Mouse (Mus musculus): ENCODE results near the gene Tff1. TPM values are rescaled to one million over a fixed set of nuclear protein-coding genes. Genes with fewer than 3 reads are reported as not detected.

The Tff1 gene
- not detected in 2 replicates for polyA plus RNA-seq (2015; fragmentation: Nextera tagmentation; extraction: Ambion mirVana)

DNA sequence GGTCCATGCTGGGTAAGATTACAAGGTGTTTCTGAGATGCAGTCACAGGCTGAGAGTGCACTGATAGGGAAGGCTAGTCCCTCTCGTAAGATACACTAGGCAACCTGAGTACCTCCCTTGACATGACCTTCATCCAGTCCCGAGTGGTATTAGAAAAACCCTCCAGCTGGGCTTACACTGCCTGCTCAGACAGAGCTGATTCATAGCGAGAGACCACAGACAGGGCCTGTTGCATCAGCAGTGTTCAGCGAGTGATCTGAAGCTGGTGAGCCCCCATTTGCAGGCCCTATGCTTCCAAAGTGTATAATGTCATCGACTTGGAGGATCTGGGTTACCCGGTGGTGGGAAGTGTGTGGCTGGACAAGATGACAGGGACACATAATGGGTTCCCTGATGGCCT lies at the start of gene Tff1:
Tff1 (minus strand) TSS at position 151 of the 400 bp plus-strand sequence.
- Histone ChIP-seq H3K9ac (no peak within 1 kb of the TSS), H3K27me3 (no peaks in the 10 kb centered on the region), H3K36me3 (no peaks in the 10 kb centered on the region), H3K27ac (replicated peaks) (no peak within 1 kb of the TSS), H3K4me3 (no peak within 1 kb of the TSS), H3K4me1 (replicated peaks) (no peaks in the 10 kb centered on the region), H3K4me2 (no peak within 1 kb of the TSS), H3K9me3 (no peaks in the 10 kb centered on the region)
- WGBS = 86% methylated on average over 6 of the region's 6 CpGs
- no peak for ATAC-seq (ENCODE audit: low read depth)

DNA sequence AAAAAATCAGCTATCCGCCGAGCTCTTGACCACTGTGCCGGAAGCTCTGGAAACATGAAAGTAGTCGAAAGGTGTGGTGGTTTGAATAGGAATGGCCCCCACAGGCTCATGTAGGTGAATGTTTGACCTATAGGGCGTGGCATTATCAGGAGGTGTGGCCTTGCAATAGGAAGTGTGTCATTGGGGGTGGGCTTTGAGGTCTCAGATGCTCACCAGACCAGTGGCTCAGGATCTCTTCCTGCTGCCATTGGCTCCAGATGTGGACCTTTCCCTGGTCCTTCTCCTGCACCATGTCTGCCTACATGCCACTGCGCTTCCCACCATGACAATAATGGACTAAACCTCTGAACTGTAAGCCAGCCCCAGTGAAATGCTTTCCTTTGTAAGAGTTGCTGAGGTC lies 46.8 kb upstream of the Tff1 start:
- no peak for ATAC-seq (ENCODE audit: low read depth)
- H3K36me3 ChIP-seq = no peaks in the 10 kb centered on the region
- H3K27ac ChIP-seq (replicated peaks) = no peak overlapping the region
- no peaks in the 10 kb centered on the region for H3K27me3 ChIP-seq
- H3K4me3 ChIP-seq = no peak overlapping the region
- WGBS = 83% methylated on average over 6 of the region's 6 CpGs
- H3K9me3 ChIP-seq = 0 out of 2 replicates have a peak, but pooled peaks cover 4% of the 10 kb centered on the region
- H3K9ac ChIP-seq = no peak overlapping the region
- peaks cover 6% of the 10 kb centered on the region; the same call in 1 of the 2 replicates for H3K4me1 ChIP-seq (replicated peaks)
- no peak overlapping the region for H3K4me2 ChIP-seq

GRCm38 (mm10) chr17:31210299-31210698 lies 45.2 kb upstream of the Tff1 start:
- Histone ChIP-seq H3K4me3 (no peak overlapping the region), H3K36me3 (no peaks in the 10 kb centered on the region), H3K9me3 (0 out of 2 replicates have a peak, but pooled peaks cover 4% of the 10 kb centered on the region), H3K27ac (replicated peaks) (no peak overlapping the region), H3K4me2 (no peak overlapping the region), H3K27me3 (no peaks in the 10 kb centered on the region), H3K9ac (no peak overlapping the region), H3K4me1 (replicated peaks) (no peaks in the 10 kb centered on the region)
- no peak for ATAC-seq (ENCODE audit: low read depth)
- 87% methylated on average over 7 of the region's 7 CpGs for WGBS

DNA sequence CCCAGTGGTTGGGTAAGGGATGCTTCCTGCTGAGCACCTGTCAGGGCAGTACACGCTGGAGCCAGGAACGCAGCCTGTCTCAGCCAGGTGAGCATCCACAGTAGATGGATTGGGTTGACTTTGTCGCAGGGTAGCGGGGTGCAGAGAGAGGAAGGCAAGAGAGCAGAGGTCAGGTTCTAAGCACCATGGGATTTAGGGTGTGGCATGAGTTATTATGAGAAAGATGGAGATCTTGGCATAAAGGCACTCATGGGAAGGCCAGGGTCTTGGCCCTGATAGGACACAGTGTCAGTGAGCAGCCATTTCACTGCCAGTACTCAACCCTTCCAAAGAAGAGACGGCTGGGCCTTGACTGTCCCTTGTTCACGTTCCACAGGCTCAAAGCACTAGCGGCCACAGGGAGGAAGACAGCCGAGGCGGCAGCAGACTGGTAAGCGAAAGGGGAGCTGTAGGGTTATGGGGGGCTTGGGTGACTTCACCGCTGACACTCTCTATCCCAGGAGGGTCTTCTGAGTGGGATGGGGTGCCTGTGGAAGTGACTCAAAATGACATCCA lies 44.4 kb upstream of the Tff1 start:
- Histone ChIP-seq H3K27ac (replicated peaks) (no peak overlapping the region), H3K4me2 (no peak overlapping the region), H3K27me3 (no peaks in the 10 kb centered on the region), H3K9ac (no peak overlapping the region), H3K4me3 (no peak overlapping the region), H3K4me1 (replicated peaks) (no peaks in the 10 kb centered on the region), H3K9me3 (0 out of 2 replicates have a peak, but pooled peaks cover 4% of the 10 kb centered on the region), H3K36me3 (no peaks in the 10 kb centered on the region)
- ATAC-seq (ENCODE audit: low read depth) = no peak
- WGBS = 90% methylated on average over 11 of the region's 11 CpGs

DNA sequence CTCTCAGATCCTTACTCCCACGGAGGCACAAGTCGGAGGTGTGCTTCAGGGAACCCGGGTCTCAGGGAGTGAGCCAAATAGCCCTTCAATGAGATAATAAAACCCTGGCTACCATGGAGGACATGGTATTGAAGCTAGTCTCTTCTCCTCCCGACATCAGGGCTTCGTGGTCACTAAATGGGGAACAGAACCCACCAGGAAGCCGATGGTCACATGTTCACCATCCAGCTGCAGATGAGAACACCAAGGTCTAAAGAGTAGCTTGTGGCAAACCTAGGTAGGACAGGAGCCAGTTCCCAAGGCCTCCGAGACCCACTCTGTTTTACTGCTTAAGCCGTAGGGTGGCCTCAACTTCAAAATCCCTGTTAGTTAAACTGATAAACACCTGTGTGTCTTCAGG lies 43.6 kb upstream of the Tff1 start:
- no peak for ATAC-seq (ENCODE audit: low read depth)
- WGBS = 85% methylated on average over 8 of the region's 8 CpGs

DNA sequence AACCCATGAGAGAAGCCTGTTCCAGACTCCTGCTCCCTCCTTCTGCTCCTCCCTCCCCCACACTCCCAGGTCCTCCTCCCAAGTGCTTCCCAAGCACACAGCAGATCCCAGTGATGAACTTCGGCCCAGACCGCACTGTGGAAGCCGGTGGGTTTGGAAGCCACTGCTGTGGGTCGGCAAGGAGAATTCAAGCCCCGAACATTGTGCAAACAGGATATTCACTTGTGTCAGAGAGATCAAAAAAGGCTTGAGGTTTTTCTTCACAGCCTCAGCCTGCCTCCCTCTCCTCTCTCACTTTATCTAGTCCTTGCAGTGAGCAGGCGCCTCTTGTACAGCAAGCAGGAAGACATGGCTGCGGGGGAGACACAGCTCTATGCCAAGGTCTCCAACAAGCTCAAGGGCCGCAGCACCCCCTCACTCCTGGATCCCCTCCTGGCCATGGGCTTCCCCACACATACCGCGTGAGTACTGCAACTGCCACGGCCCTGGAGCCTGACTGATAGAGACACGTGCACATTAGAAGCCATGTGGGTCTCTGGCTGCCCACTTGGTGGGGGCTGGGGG lies 42.8 kb upstream of the Tff1 start, which contains the start of gene Ubash3a:
Ubash3a (plus strand) TSS at position 103 of the 564 bp plus-strand sequence.
- no peak within 1 kb of the TSS for H3K4me2 ChIP-seq
- H3K9me3 ChIP-seq = no peaks in the 10 kb centered on the region
- no peaks in the 10 kb centered on the region for H3K36me3 ChIP-seq
- H3K4me1 ChIP-seq (replicated peaks) = no peaks in the 10 kb centered on the region
- H3K9ac ChIP-seq = no peak within 1 kb of the TSS
- H3K27me3 ChIP-seq = no peaks in the 10 kb centered on the region
- H3K4me3 ChIP-seq = no peak within 1 kb of the TSS
- no peak within 1 kb of the TSS for H3K27ac ChIP-seq (replicated peaks)
- 81% methylated on average over 12 of the region's 12 CpGs for WGBS
- no peak for ATAC-seq (ENCODE audit: low read depth)

More for the DNA sequence above, 43.6 kb upstream of the Tff1 start:
- Histone ChIP-seq H3K4me2 (no peak overlapping the region), H3K36me3 (no peaks in the 10 kb centered on the region), H3K27ac (replicated peaks) (no peak overlapping the region), H3K9me3 (0 out of 2 replicates have a peak, but pooled peaks cover 1% of the 10 kb centered on the region), H3K9ac (no peak overlapping the region), H3K4me1 (replicated peaks) (no peaks in the 10 kb centered on the region), H3K4me3 (no peak overlapping the region), H3K27me3 (no peaks in the 10 kb centered on the region)

DNA sequence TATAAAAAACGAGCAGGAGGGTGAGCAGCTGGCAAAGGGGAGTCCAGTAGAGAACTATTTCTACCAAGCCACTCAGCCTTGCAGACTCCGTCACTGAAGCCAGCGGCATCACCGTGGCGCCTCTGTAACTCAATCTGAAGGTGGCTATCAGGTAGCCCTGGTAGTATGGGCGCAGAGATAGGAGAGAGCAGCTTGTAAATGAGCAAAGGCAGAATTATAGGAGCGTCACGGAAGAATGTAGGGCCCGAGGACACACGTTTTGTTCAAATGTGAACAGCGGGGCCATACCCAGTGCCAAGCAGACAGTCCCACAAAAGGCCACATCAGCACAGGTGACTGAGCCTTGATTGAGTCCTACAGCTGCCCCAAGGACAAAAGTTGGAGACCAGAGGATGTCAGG lies 33.8 kb upstream of the Tff1 start, which contains the start of gene Tmprss3:
Tmprss3 (minus strand) TSS at position 101 of the 400 bp plus-strand sequence.
- ATAC-seq (ENCODE audit: low read depth) = no peak
- 85% methylated on average over 11 of the region's 11 CpGs for WGBS
- no peak within 1 kb of the TSS for H3K9ac ChIP-seq
- no peak within 1 kb of the TSS for H3K4me3 ChIP-seq
- H3K4me1 ChIP-seq (replicated peaks) = no peaks in the 10 kb centered on the region
- no peak within 1 kb of the TSS for H3K27ac ChIP-seq (replicated peaks)
- no peak within 1 kb of the TSS for H3K4me2 ChIP-seq
- H3K27me3 ChIP-seq = no peaks in the 10 kb centered on the region
- H3K36me3 ChIP-seq = no peaks in the 10 kb centered on the region
- H3K9me3 ChIP-seq = no peaks in the 10 kb centered on the region

DNA sequence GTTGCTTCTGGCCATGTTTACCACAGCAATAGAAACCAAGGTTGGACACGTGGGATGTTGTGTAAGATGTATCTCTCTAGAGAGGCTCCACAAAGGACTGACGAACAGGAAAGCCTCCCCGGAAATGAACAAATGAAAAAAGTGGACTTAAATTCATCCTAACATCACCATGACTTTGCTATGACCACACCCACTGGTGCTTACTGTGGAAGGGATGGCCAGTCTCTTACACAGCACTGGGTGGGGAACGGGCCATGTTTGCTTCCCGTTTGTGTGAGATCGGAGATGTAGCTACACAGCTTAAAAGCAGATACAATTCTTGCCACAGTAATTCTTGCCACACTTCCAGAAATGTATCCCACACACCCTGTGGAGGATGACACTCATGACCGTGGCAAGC lies 31.2 kb upstream of the Tff1 start:
- no peak overlapping the region for H3K27ac ChIP-seq (replicated peaks)
- 90% methylated on average over 7 of the region's 7 CpGs for WGBS
- no peak overlapping the region for H3K4me2 ChIP-seq
- H3K9me3 ChIP-seq = no peaks in the 10 kb centered on the region
- H3K4me1 ChIP-seq (replicated peaks) = 0 out of 2 replicates have a peak, but pooled peaks cover 3% of the 10 kb centered on the region
- H3K27me3 ChIP-seq = no peaks in the 10 kb centered on the region
- ATAC-seq (ENCODE audit: low read depth) = no peak
- no peak overlapping the region for H3K9ac ChIP-seq
- H3K4me3 ChIP-seq = no peak overlapping the region
- H3K36me3 ChIP-seq = no peaks in the 10 kb centered on the region

- H3K36me3 ChIP-seq = no peaks in the 10 kb centered on the region
- no peaks in the 10 kb centered on the region for H3K27me3 ChIP-seq
- 0 out of 2 replicates have a peak, but pooled peaks cover 3% of the 10 kb centered on the region for H3K4me1 ChIP-seq (replicated peaks)
- no peak for ATAC-seq (ENCODE audit: low read depth)
- 86% methylated on average over 6 of the region's 6 CpGs for WGBS
- no peak overlapping the region for H3K4me3 ChIP-seq
- no peak overlapping the region for H3K4me2 ChIP-seq
- H3K27ac ChIP-seq (replicated peaks) = no peak overlapping the region
- no peak overlapping the region for H3K9ac ChIP-seq
- H3K9me3 ChIP-seq = no peaks in the 10 kb centered on the region
These were observed 30.1 kb upstream of the Tff1 start for GRCm38 (mm10) chr17:31195207-31195606.

DNA sequence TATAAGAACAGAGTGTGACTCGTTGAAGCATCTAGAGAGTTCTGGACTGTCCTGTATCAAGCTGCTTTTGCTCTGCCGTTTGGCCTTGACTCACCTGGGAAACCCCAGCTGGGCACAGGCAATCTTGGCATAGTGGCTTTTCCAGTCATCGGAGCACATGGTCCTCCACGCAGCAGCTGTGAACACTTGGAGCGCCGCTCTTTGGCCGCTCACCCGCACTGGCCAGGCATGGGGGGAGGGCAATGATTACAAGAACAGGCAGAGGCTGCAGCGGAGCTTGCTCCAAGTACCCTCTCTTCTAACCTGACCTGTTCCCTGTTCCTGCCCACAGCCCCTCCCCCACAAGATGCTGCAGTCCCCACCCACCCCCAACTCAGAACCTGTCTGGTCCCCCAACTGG lies 28.3 kb upstream of the Tff1 start:
- no peak overlapping the region for H3K4me3 ChIP-seq
- H3K4me1 ChIP-seq (replicated peaks) = 0 out of 2 replicates have a peak, but pooled peaks cover 3% of the 10 kb centered on the region
- H3K9ac ChIP-seq = no peak overlapping the region
- no peaks in the 10 kb centered on the region for H3K36me3 ChIP-seq
- no peaks in the 10 kb centered on the region for H3K27me3 ChIP-seq
- H3K27ac ChIP-seq (replicated peaks) = no peak overlapping the region
- no peak for ATAC-seq (ENCODE audit: low read depth)
- no peaks in the 10 kb centered on the region for H3K9me3 ChIP-seq
- 85% methylated on average over 9 of the region's 9 CpGs for WGBS
- no peak overlapping the region for H3K4me2 ChIP-seq

DNA sequence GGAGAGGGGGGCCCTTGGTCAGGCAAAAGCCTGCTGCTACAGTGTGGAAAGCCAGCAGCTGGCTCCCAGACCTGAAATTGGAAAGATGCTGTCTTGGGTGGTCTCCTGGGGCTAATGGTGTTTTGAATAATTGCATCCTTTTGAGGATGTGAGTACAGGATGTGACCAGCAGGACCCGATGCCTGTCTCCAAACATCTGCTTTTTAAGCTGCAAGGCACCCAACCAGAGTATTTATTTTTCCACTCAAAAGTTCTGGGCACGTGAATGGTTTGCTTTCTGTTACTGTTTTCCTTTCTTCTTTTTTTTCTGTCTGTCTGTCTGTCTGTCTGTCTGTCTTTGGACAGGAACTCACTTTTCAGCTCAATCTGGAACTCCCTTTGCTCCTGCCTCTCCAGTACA lies 27.6 kb upstream of the Tff1 start:
- no peaks in the 10 kb centered on the region for H3K9me3 ChIP-seq
- no peak overlapping the region for H3K27ac ChIP-seq (replicated peaks)
- no peaks in the 10 kb centered on the region for H3K36me3 ChIP-seq
- no peaks in the 10 kb centered on the region for H3K27me3 ChIP-seq
- no peak overlapping the region for H3K9ac ChIP-seq
- no peak overlapping the region for H3K4me2 ChIP-seq
- ATAC-seq (ENCODE audit: low read depth) = no peak
- H3K4me3 ChIP-seq = no peak overlapping the region
- 0 out of 2 replicates have a peak, but pooled peaks cover 3% of the 10 kb centered on the region for H3K4me1 ChIP-seq (replicated peaks)
- WGBS = 44% methylated on average over 2 of the region's 2 CpGs

- no peak for ATAC-seq (ENCODE audit: low read depth)
- Histone ChIP-seq H3K4me2 (no peak overlapping the region), H3K9me3 (no peaks in the 10 kb centered on the region), H3K27ac (replicated peaks) (no peak overlapping the region), H3K27me3 (no peaks in the 10 kb centered on the region), H3K4me3 (no peak overlapping the region), H3K9ac (no peak overlapping the region), H3K36me3 (no peaks in the 10 kb centered on the region), H3K4me1 (replicated peaks) (0 out of 2 replicates have a peak, but pooled peaks cover 3% of the 10 kb centered on the region)
- 66% methylated on average over 8 of the region's 8 CpGs for WGBS
These were observed 26.7 kb upstream of the Tff1 start for GRCm38 (mm10) chr17:31191825-31192224.
